Comparison of ENCODE assay signal across 40 mouse cellular contexts in genomic region chr5:72640072-72640471, GRCm38 (mm10). TPM values are rescaled to one million over a fixed set of nuclear protein-coding genes. Genes with fewer than 3 reads are reported as not detected.
"Had no signal": no experiment of that assay in that cellular context is flagged by ENCODE, and none has a peak within 500 bp of the region (broad histone marks: within the 10 kb centered on the region; RNA-seq: fewer than 3 reads in every experiment).

No protein-coding gene starts in this region.

- H3K4me1 ChIP-seq: embryonic facial prominence, embryonic 10.5 days; embryonic facial prominence, embryonic 12.5 days; embryonic facial prominence, embryonic 13.5 days; embryonic facial prominence, embryonic 15.5 days; forebrain, embryonic 10.5 days; forebrain, embryonic 12.5 days; forebrain, embryonic 13.5 days; forebrain, embryonic 15.5 days had no signal

- ATAC-seq: forebrain, embryonic 13.5 days; forebrain, embryonic 14.5 days; forebrain, embryonic 15.5 days; forebrain, embryonic 16.5 days; forebrain, postnatal 0 days had no signal

- DNase-seq: cerebellum, adult 18-20 months; cerebellum, adult 2 months; cerebellum, adult 8-10 months; cerebellum, adult 9-10 months; cerebellum, adult 9-11 months; cerebellum, postnatal 10 days; cerebellum, postnatal 14 days; cerebellum, postnatal 25 days; cerebellum, postnatal 36 days; embryo, embryonic 11 days; forebrain, postnatal 0 days; gastrocnemius, adult 2 months; gastrocnemius, postnatal 10 days; gastrocnemius, postnatal 14 days; gastrocnemius, postnatal 25 days; gastrocnemius, postnatal 36 days; heart, adult 18-20 months; heart, adult 2 months had no signal

- H3K27me3 ChIP-seq: embryonic facial prominence, embryonic 12.5 days; embryonic facial prominence, embryonic 13.5 days; embryonic facial prominence, embryonic 15.5 days; forebrain, embryonic 12.5 days had no signal

- H3K27ac ChIP-seq: embryonic facial prominence, embryonic 10.5 days; embryonic facial prominence, embryonic 12.5 days; embryonic facial prominence, embryonic 13.5 days; embryonic facial prominence, embryonic 15.5 days; forebrain, embryonic 10.5 days; forebrain, embryonic 12.5 days; forebrain, embryonic 13.5 days; forebrain, embryonic 15.5 days; gastrocnemius, adult 2 months; heart, adult 2 months had no signal

- H3K9me3 ChIP-seq: embryonic facial prominence, embryonic 10.5 days; embryonic facial prominence, embryonic 12.5 days; embryonic facial prominence, embryonic 13.5 days; embryonic facial prominence, embryonic 15.5 days; forebrain, embryonic 10.5 days; forebrain, embryonic 12.5 days; forebrain, embryonic 13.5 days; forebrain, embryonic 15.5 days had no signal

- H3K36me3 ChIP-seq: embryonic facial prominence, embryonic 10.5 days; embryonic facial prominence, embryonic 12.5 days; embryonic facial prominence, embryonic 13.5 days; embryonic facial prominence, embryonic 15.5 days; forebrain, embryonic 10.5 days; forebrain, embryonic 12.5 days; forebrain, embryonic 15.5 days had no signal

- H3K9ac ChIP-seq: embryonic facial prominence, embryonic 12.5 days; embryonic facial prominence, embryonic 13.5 days; embryonic facial prominence, embryonic 15.5 days; forebrain, embryonic 12.5 days; forebrain, embryonic 13.5 days; forebrain, embryonic 15.5 days; forebrain, postnatal 0 days had no signal

- H3K4me2 ChIP-seq: embryonic facial prominence, embryonic 12.5 days; embryonic facial prominence, embryonic 13.5 days; embryonic facial prominence, embryonic 15.5 days; forebrain, embryonic 12.5 days; forebrain, embryonic 13.5 days; forebrain, embryonic 15.5 days had no signal

- H3K4me3 ChIP-seq: embryonic facial prominence, embryonic 10.5 days; embryonic facial prominence, embryonic 12.5 days; embryonic facial prominence, embryonic 13.5 days; embryonic facial prominence, embryonic 15.5 days; erythroblast, embryonic 14.5 days; forebrain, embryonic 10.5 days; forebrain, embryonic 12.5 days; forebrain, embryonic 13.5 days; forebrain, embryonic 15.5 days; gastrocnemius, adult 2 months; heart, adult 2 months had no signal

RNA-seq across cellular contexts. Expression of gene Cnga1, which starts 4.0 kb away (rescaled TPM):
- total RNA-seq: common myeloid progenitor, adult 5-6 weeks; forebrain, postnatal 0 days; gastrocnemius, adult 18-20 months; gastrocnemius, adult 2 months; gastrocnemius, adult 8-10 months; gastrocnemius, postnatal 10 days; gastrocnemius, postnatal 14 days; gastrocnemius, postnatal 25 days; gastrocnemius, postnatal 36 days; gastrocnemius, postnatal 4 days; granulocyte monocyte progenitor cell, adult 5-6 weeks; heart, adult 2 months had no signal
- polyA plus RNA-seq: cerebellum, adult 2 months; cortical plate, adult 2 months; embryonic facial prominence, embryonic 10.5 days; embryonic facial prominence, embryonic 11.5 days; embryonic facial prominence, embryonic 12.5 days; embryonic facial prominence, embryonic 13.5 days; embryonic facial prominence, embryonic 14.5 days; embryonic facial prominence, embryonic 15.5 days; erythroblast, embryonic 14.5 days; forebrain, embryonic 10.5 days; forebrain, embryonic 11.5 days; forebrain, embryonic 12.5 days; forebrain, embryonic 13.5 days; forebrain, embryonic 14.5 days; forebrain, embryonic 15.5 days; forebrain, embryonic 16.5 days; forebrain, postnatal 0 days; frontal cortex, adult 2 months; gonadal fat pad, adult 2 months; heart, adult 2 months had no signal

RNA-seq across cellular contexts. Expression of gene Nipal1, which starts 7.5 kb away (rescaled TPM):
- total RNA-seq: gastrocnemius, adult 2 months; gastrocnemius, postnatal 25 days; gastrocnemius, postnatal 36 days; granulocyte monocyte progenitor cell, adult 5-6 weeks; heart, adult 18-20 months; heart, adult 2 months had no signal
- polyA plus RNA-seq: cerebellum, adult 2 months; cortical plate, adult 2 months; forebrain, embryonic 16.5 days; heart, adult 2 months had no signal

RNA-seq across cellular contexts. Expression of gene Gm5868, which starts 52.7 kb away (rescaled TPM):
- total RNA-seq: common myeloid progenitor, adult 5-6 weeks; gastrocnemius, adult 18-20 months; gastrocnemius, adult 2 months; gastrocnemius, adult 8-10 months; gastrocnemius, postnatal 10 days; gastrocnemius, postnatal 14 days; gastrocnemius, postnatal 25 days; gastrocnemius, postnatal 36 days; gastrocnemius, postnatal 4 days; granulocyte monocyte progenitor cell, adult 5-6 weeks; heart, adult 18-20 months; heart, adult 2 months had no signal
- polyA plus RNA-seq: cortical plate, adult 2 months; erythroblast, embryonic 14.5 days; gonadal fat pad, adult 2 months; heart, adult 2 months had no signal

RNA-seq across cellular contexts. Expression of gene Zar1, which starts 59.0 kb away (rescaled TPM):
- total RNA-seq: common myeloid progenitor, adult 5-6 weeks; gastrocnemius, adult 18-20 months; gastrocnemius, adult 2 months; gastrocnemius, adult 8-10 months; gastrocnemius, postnatal 10 days; gastrocnemius, postnatal 14 days; gastrocnemius, postnatal 25 days; gastrocnemius, postnatal 36 days; gastrocnemius, postnatal 4 days; granulocyte monocyte progenitor cell, adult 5-6 weeks; heart, adult 18-20 months; heart, adult 2 months had no signal
- polyA plus RNA-seq: erythroblast, embryonic 14.5 days; forebrain, embryonic 10.5 days; heart, adult 2 months had no signal
